Mouse (Mus musculus): Measurements from ENCODE around the gene Dlg2. TPM values are rescaled to one million over a fixed set of nuclear protein-coding genes. Genes with fewer than 3 reads are reported as not detected.

The Dlg2 gene
- polyA plus RNA-seq, 1 experiment from 2014 or later: 4.3 TPM

GRCm38 (mm10) chr7:92447938-92448337 lies 1971.5 kb downstream of the Dlg2 start:
- H3K27me3 ChIP-seq (ENCODE audit: control insufficient read depth, insufficient read depth, low read length): no peaks in the 10 kb centered on the region
- WGBS: 65% methylated on average over 6 of the region's 6 CpGs
- no peaks in the 10 kb centered on the region for H3K9me3 ChIP-seq (replicated peaks; ENCODE audit: control insufficient read depth, low read length)
- no peak for ATAC-seq (ENCODE audit: insufficient read depth, low FRiP score)
- H3K4me1 ChIP-seq (ENCODE audit: control insufficient read depth, insufficient read depth, low read length): no peaks in the 10 kb centered on the region
- H3K4me3 ChIP-seq (replicated peaks; ENCODE audit: low read length): no peak overlapping the region
- no peaks in the 10 kb centered on the region for H3K36me3 ChIP-seq (ENCODE audit: control insufficient read depth, insufficient read depth, low read length)
- H3K9ac ChIP-seq (ENCODE audit: low read length): no peak overlapping the region
- H3K27ac ChIP-seq (ENCODE audit: low read length): no peak overlapping the region
- H3K4me2 ChIP-seq (ENCODE audit: low read depth, low read length): no peak overlapping the region

- Histone ChIP-seq H3K4me2 (ENCODE audit: low read depth, low read length) (no peak overlapping the region), H3K27me3 (ENCODE audit: control insufficient read depth, insufficient read depth, low read length) (no peaks in the 10 kb centered on the region), H3K27ac (ENCODE audit: low read length) (no peak overlapping the region), H3K4me3 (replicated peaks; ENCODE audit: low read length) (no peak overlapping the region), H3K9ac (ENCODE audit: low read length) (no peak overlapping the region), H3K4me1 (ENCODE audit: control insufficient read depth, insufficient read depth, low read length) (no peaks in the 10 kb centered on the region), H3K9me3 (replicated peaks; ENCODE audit: control insufficient read depth, low read length) (no peaks in the 10 kb centered on the region), H3K36me3 (ENCODE audit: control insufficient read depth, insufficient read depth, low read length) (no peaks in the 10 kb centered on the region)
- ATAC-seq (ENCODE audit: insufficient read depth, low FRiP score): no peak
- WGBS: 52% methylated on average over 7 of the region's 7 CpGs
Observed at GRCm38 (mm10) chr7:92448782-92449575, 1972.5 kb downstream of the Dlg2 start.

- H3K27me3 ChIP-seq (ENCODE audit: control insufficient read depth, insufficient read depth, low read length): no peaks in the 10 kb centered on the region
- no peaks in the 10 kb centered on the region for H3K36me3 ChIP-seq (ENCODE audit: control insufficient read depth, insufficient read depth, low read length)
- H3K4me2 ChIP-seq (ENCODE audit: low read depth, low read length): no peak overlapping the region
- no peak overlapping the region for H3K4me3 ChIP-seq (replicated peaks; ENCODE audit: low read length)
- H3K27ac ChIP-seq (ENCODE audit: low read length): no peak overlapping the region
- no peaks in the 10 kb centered on the region for H3K9me3 ChIP-seq (replicated peaks; ENCODE audit: control insufficient read depth, low read length)
- no peaks in the 10 kb centered on the region for H3K4me1 ChIP-seq (ENCODE audit: control insufficient read depth, insufficient read depth, low read length)
- WGBS: 53% methylated on average over 2 of the region's 2 CpGs
- no peak overlapping the region for H3K9ac ChIP-seq (ENCODE audit: low read length)
- no peak for ATAC-seq (ENCODE audit: insufficient read depth, low FRiP score)
Observed at GRCm38 (mm10) chr7:92454176-92454575, 1977.7 kb downstream of the Dlg2 start.

GRCm38 (mm10) chr7:92455927-92456326 lies 1979.5 kb downstream of the Dlg2 start:
- H3K4me2 ChIP-seq (ENCODE audit: low read depth, low read length): no peak overlapping the region
- no peak for ATAC-seq (ENCODE audit: insufficient read depth, low FRiP score)

GRCm38 (mm10) chr7:92457791-92458190 lies 1981.3 kb downstream of the Dlg2 start:
- Histone ChIP-seq H3K36me3 (ENCODE audit: control insufficient read depth, insufficient read depth, low read length) (no peaks in the 10 kb centered on the region), H3K4me2 (ENCODE audit: low read depth, low read length) (no peak overlapping the region), H3K9me3 (replicated peaks; ENCODE audit: control insufficient read depth, low read length) (no peaks in the 10 kb centered on the region), H3K4me3 (replicated peaks; ENCODE audit: low read length) (no peak overlapping the region), H3K27me3 (ENCODE audit: control insufficient read depth, insufficient read depth, low read length) (no peaks in the 10 kb centered on the region), H3K27ac (ENCODE audit: low read length) (no peak overlapping the region), H3K4me1 (ENCODE audit: control insufficient read depth, insufficient read depth, low read length) (no peaks in the 10 kb centered on the region), H3K9ac (ENCODE audit: low read length) (no peak overlapping the region)
- peak; percentile 58; the same call in 1 of the 2 replicates for ATAC-seq (ENCODE audit: insufficient read depth, low FRiP score)
- WGBS: 15% methylated on average over 4 of the region's 4 CpGs

More at GRCm38 (mm10) chr7:92455927-92456326, 1979.5 kb downstream of the Dlg2 start:
- H3K9me3 ChIP-seq (replicated peaks; ENCODE audit: control insufficient read depth, low read length): no peaks in the 10 kb centered on the region
- 52% methylated on average over 5 of the region's 5 CpGs for WGBS
- H3K4me3 ChIP-seq (replicated peaks; ENCODE audit: low read length): no peak overlapping the region
- H3K27me3 ChIP-seq (ENCODE audit: control insufficient read depth, insufficient read depth, low read length): no peaks in the 10 kb centered on the region
- no peaks in the 10 kb centered on the region for H3K4me1 ChIP-seq (ENCODE audit: control insufficient read depth, insufficient read depth, low read length)
- H3K36me3 ChIP-seq (ENCODE audit: control insufficient read depth, insufficient read depth, low read length): no peaks in the 10 kb centered on the region
- H3K27ac ChIP-seq (ENCODE audit: low read length): no peak overlapping the region
- H3K9ac ChIP-seq (ENCODE audit: low read length): no peak overlapping the region

DNA sequence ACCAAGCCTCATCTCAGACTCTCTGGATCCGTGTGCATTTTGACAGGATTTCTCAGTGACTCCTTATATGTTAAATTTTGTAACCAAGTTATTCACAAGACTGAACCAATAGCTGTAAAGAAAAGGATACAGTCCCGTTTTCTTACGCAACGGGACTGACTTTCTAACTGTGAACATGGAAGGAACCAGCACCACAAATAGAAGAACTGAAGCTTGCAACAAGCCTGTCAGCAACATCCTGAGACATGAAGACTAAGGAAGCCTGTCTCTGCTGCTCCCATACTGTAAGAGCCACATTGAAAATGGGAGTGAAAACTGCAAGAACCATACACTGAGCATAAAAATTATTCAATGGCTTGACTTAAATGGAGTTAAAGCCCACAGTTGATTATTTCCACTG lies 1981.8 kb downstream of the Dlg2 start:
- 75% methylated on average over 4 of the region's 4 CpGs for WGBS
- Histone ChIP-seq H3K36me3 (ENCODE audit: control insufficient read depth, insufficient read depth, low read length) (no peaks in the 10 kb centered on the region), H3K4me2 (ENCODE audit: low read depth, low read length) (no peak overlapping the region), H3K9ac (ENCODE audit: low read length) (no peak overlapping the region), H3K27ac (ENCODE audit: low read length) (no peak overlapping the region), H3K9me3 (replicated peaks; ENCODE audit: control insufficient read depth, low read length) (no peaks in the 10 kb centered on the region), H3K27me3 (ENCODE audit: control insufficient read depth, insufficient read depth, low read length) (no peaks in the 10 kb centered on the region), H3K4me3 (replicated peaks; ENCODE audit: low read length) (no peak overlapping the region), H3K4me1 (ENCODE audit: control insufficient read depth, insufficient read depth, low read length) (no peaks in the 10 kb centered on the region)
- no peak for ATAC-seq (ENCODE audit: insufficient read depth, low FRiP score)

DNA sequence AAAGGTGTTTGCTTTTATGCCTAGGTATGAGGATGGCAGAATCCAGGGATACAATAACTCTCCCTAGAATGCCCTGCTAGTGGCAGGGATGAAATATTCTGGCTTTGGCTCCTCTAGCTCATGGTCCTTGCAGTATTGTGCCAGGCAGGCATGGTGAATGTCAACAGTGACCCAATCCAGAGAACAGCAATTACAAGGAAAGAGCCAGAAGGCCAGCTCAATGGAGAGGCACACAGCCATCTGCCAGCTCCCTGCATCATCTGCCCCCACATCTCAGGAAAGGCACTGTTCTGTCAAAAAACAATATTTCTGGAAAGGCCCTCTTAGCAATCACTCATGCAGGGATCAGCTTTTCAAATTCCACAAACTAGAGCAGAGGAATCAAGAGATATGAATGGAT lies 1984.1 kb downstream of the Dlg2 start:
- ATAC-seq (ENCODE audit: insufficient read depth, low FRiP score): no peak
- Histone ChIP-seq H3K9ac (ENCODE audit: low read length) (no peak overlapping the region), H3K4me2 (ENCODE audit: low read depth, low read length) (no peak overlapping the region), H3K27me3 (ENCODE audit: control insufficient read depth, insufficient read depth, low read length) (no peaks in the 10 kb centered on the region), H3K27ac (ENCODE audit: low read length) (no peak overlapping the region), H3K9me3 (replicated peaks; ENCODE audit: control insufficient read depth, low read length) (no peaks in the 10 kb centered on the region), H3K4me3 (replicated peaks; ENCODE audit: low read length) (no peak overlapping the region), H3K4me1 (ENCODE audit: control insufficient read depth, insufficient read depth, low read length) (no peaks in the 10 kb centered on the region), H3K36me3 (ENCODE audit: control insufficient read depth, insufficient read depth, low read length) (no peaks in the 10 kb centered on the region)

GRCm38 (mm10) chr7:92461256-92461655 lies 1984.8 kb downstream of the Dlg2 start:
- Histone ChIP-seq H3K9ac (ENCODE audit: low read length) (no peak overlapping the region), H3K27ac (ENCODE audit: low read length) (no peak overlapping the region), H3K4me3 (replicated peaks; ENCODE audit: low read length) (no peak overlapping the region), H3K27me3 (ENCODE audit: control insufficient read depth, insufficient read depth, low read length) (no peaks in the 10 kb centered on the region), H3K4me2 (ENCODE audit: low read depth, low read length) (no peak overlapping the region), H3K4me1 (ENCODE audit: control insufficient read depth, insufficient read depth, low read length) (no peaks in the 10 kb centered on the region), H3K9me3 (replicated peaks; ENCODE audit: control insufficient read depth, low read length) (no peaks in the 10 kb centered on the region), H3K36me3 (ENCODE audit: control insufficient read depth, insufficient read depth, low read length) (no peaks in the 10 kb centered on the region)
- WGBS: 42% methylated on average over 3 of the region's 3 CpGs
- ATAC-seq (ENCODE audit: insufficient read depth, low FRiP score): no peak

DNA sequence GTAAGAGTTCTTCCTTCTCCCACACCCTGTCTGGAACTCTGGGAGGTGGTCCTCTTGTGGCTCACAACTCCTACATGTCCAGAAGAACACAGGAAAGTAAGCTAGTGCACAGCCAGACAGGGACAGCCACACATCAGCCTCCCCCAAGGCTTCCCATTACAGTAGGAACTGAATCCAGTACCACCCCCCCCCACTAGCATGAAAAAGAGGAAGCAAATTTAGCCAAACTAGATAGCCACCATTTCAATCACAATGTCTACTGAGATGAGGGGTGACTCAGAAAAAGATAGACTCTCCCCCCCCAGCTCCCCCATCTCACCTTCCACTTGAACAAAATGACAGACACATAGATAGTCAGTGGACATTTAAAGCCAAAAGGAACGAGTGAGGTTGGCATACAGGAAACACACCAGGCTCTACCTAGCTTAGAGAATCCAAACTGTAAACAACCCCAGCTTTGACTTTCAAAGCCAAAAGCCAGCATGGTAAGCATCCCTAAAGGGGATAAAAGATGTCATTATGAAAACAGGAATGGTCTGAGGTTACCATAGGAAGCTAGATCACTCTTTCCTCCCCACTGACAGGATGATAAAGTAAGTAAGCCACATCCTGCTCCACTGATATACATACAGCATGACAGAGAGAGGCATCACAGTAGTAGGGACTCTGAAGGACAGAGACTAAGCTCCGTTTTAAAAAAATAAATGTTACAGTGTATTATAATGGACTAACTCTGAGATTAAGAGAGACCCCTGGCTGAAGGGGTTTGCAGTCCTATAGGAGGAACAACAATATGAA lies 1986.8 kb downstream of the Dlg2 start:
- no peak for ATAC-seq (ENCODE audit: insufficient read depth, low FRiP score)
- Histone ChIP-seq H3K36me3 (ENCODE audit: control insufficient read depth, insufficient read depth, low read length) (no peaks in the 10 kb centered on the region), H3K9ac (ENCODE audit: low read length) (no peak overlapping the region), H3K27ac (ENCODE audit: low read length) (no peak overlapping the region), H3K9me3 (replicated peaks; ENCODE audit: control insufficient read depth, low read length) (no peaks in the 10 kb centered on the region), H3K4me1 (ENCODE audit: control insufficient read depth, insufficient read depth, low read length) (no peaks in the 10 kb centered on the region), H3K27me3 (ENCODE audit: control insufficient read depth, insufficient read depth, low read length) (no peaks in the 10 kb centered on the region), H3K4me3 (replicated peaks; ENCODE audit: low read length) (no peak overlapping the region), H3K4me2 (ENCODE audit: low read depth, low read length) (no peak overlapping the region)
- WGBS: 55% methylated on average over 2 of the region's 2 CpGs
